Mouse (Mus musculus): Measurements from ENCODE around the gene Angptl2. TPM values are rescaled to one million over a fixed set of nuclear protein-coding genes. Genes with fewer than 3 reads are reported as not detected.

The Angptl2 gene
- total and polyA plus RNA-seq, 3 experiments, result 0.04 to 0.21 TPM; not detected in 1

- no peak for DNase-seq (ENCODE audit: extremely low read depth)
- TF ChIP-seq RCOR1 (conservative IDR thresholded peaks at IDR 0.05; ENCODE audit: low read depth, low read length) (no peak), USF1 (IDR thresholded peaks at IDR 0.05; ENCODE audit: low read depth, low read length) (no peak), ZC3H11A (IDR thresholded peaks at IDR 0.05; ENCODE audit: low read depth, low read length) (no peak), TCF12 (IDR thresholded peaks at IDR 0.05; ENCODE audit: low read depth, low read length) (no peak), ZNF384 (IDR thresholded peaks at IDR 0.05; ENCODE audit: low read depth, low read length) (no peak), ZKSCAN1 (IDR thresholded peaks at IDR 0.05; ENCODE audit: borderline replicate concordance, low read depth, low read length) (no peak), KAT2A (IDR thresholded peaks at IDR 0.05; ENCODE audit: insufficient replicate concordance, low read length) (no peak), POLR2A (IDR thresholded peaks at IDR 0.05; ENCODE audit: low read depth, low read length) (no peak), ELF1 (IDR thresholded peaks at IDR 0.05; ENCODE audit: low read depth, low read length) (no peak), PAX5 (IDR thresholded peaks at IDR 0.05; ENCODE audit: low read length) (no peak), JUND (conservative IDR thresholded peaks at IDR 0.05; ENCODE audit: low read depth, low read length) (no peak), EP300 (IDR thresholded peaks at IDR 0.05; ENCODE audit: low read length) (no peak), MAFK (IDR thresholded peaks at IDR 0.05; ENCODE audit: insufficient replicate concordance, low read length) (no peak), RAD21 (IDR thresholded peaks at IDR 0.05; ENCODE audit: low read depth, low read length) (no peak), MAX (IDR thresholded peaks at IDR 0.05; ENCODE audit: low read length) (no peak), CHD2 (IDR thresholded peaks at IDR 0.05; ENCODE audit: low read length) (no peak), USF2 (conservative IDR thresholded peaks at IDR 0.05; ENCODE audit: low read depth, low read length) (no peak), MAZ (IDR thresholded peaks at IDR 0.05; ENCODE audit: low read depth, low read length) (no peak), HCFC1 (IDR thresholded peaks at IDR 0.05; ENCODE audit: low read depth, low read length) (no peak), CHD1 (IDR thresholded peaks at IDR 0.05; ENCODE audit: low read depth, low read length) (no peak)
- Histone ChIP-seq H3K36me3 (replicated peaks in 1 of 2; ENCODE audit: control insufficient read depth in 1 of 2, insufficient read depth in 1 of 2, low read length in 1 of 2) (peaks cover 0 to 6% of the 10 kb centered on the region in 2 experiments), H3K27me3 (replicated peaks) (no peaks in the 10 kb centered on the region), H3K4me3 (replicated peaks in 1 of 3; ENCODE audit: low read depth in 2 of 3, low read length in 2 of 3, poor library complexity in 1 of 3) (no peak overlapping the region), H3K9ac (ENCODE audit: insufficient read depth, low read depth) (no peak overlapping the region), H3K4me1 (ENCODE audit: control insufficient read depth in 1 of 2, insufficient read depth in 2 of 2) (peaks cover 11 to 15% of the 10 kb centered on the region in 2 experiments; a peak in 3 of 4 replicates), H3K79me2 (replicated peaks; ENCODE audit: control insufficient read depth, extremely low read depth, insufficient read depth, poor library complexity, severe bottlenecking) (no peaks in the 10 kb centered on the region), H3K27ac (ENCODE audit: insufficient read depth, low read depth) (no peak overlapping the region), H3K4me2 (ENCODE audit: insufficient read depth, low read depth, poor library complexity, severe bottlenecking) (no peak overlapping the region), H3K9me3 (replicated peaks; ENCODE audit: low read length) (no peaks in the 10 kb centered on the region)
- in situ Hi-C loops (cut with MboI; ENCODE audit: low pct_ligation_motif_present, low pct_unique_long_range_greater_than_20kb, low sequenced_read_pairs), result no loop called here
- dilution Hi-C loops (cut with MboI; ENCODE audit: extremely low pct_ligation_motif_present, extremely low pct_unique_long_range_greater_than_20kb, low sequenced_read_pairs), result no loop called here
Observed at GRCm38 (mm10) chr2:33270569-33270968, 54.7 kb downstream of the Angptl2 start.

- peaks cover 0 to 6% of the 10 kb centered on the region in 2 experiments for H3K36me3 ChIP-seq (replicated peaks in 1 of 2; ENCODE audit: control insufficient read depth in 1 of 2, insufficient read depth in 1 of 2, low read length in 1 of 2)
- H3K4me3 ChIP-seq (replicated peaks in 1 of 3; ENCODE audit: low read depth in 2 of 3, low read length in 2 of 3, poor library complexity in 1 of 3), result no peak overlapping the region
- no peaks in the 10 kb centered on the region for H3K79me2 ChIP-seq (replicated peaks; ENCODE audit: control insufficient read depth, extremely low read depth, insufficient read depth, poor library complexity, severe bottlenecking)
- H3K4me2 ChIP-seq (ENCODE audit: insufficient read depth, low read depth, poor library complexity, severe bottlenecking), result no peak overlapping the region
- peaks cover 11 to 14% of the 10 kb centered on the region in 2 experiments; a peak in 3 of 4 replicates for H3K4me1 ChIP-seq (ENCODE audit: control insufficient read depth in 1 of 2, insufficient read depth in 2 of 2)
- dilution Hi-C loops (cut with MboI; ENCODE audit: extremely low pct_ligation_motif_present, extremely low pct_unique_long_range_greater_than_20kb, low sequenced_read_pairs), result no loop called here
- H3K27ac ChIP-seq (ENCODE audit: insufficient read depth, low read depth), result no peak overlapping the region
- no peak overlapping the region for H3K9ac ChIP-seq (ENCODE audit: insufficient read depth, low read depth)
- H3K27me3 ChIP-seq (replicated peaks), result no peaks in the 10 kb centered on the region
- no peak for DNase-seq (ENCODE audit: extremely low read depth)
- TF ChIP-seq ZC3H11A (IDR thresholded peaks at IDR 0.05; ENCODE audit: low read depth, low read length), result no peak
- no peak for TF ChIP-seq ZMIZ1 (IDR thresholded peaks at IDR 0.05; ENCODE audit: low read depth, low read length)
- TF ChIP-seq POLR2A (IDR thresholded peaks at IDR 0.05; ENCODE audit: low read depth, low read length), result no peak
- no peak for TF ChIP-seq IRF4 (IDR thresholded peaks at IDR 0.05; ENCODE audit: low read depth, low read length)
- TF ChIP-seq SIN3A (IDR thresholded peaks at IDR 0.05; ENCODE audit: low read length), result no peak
- no peak for TF ChIP-seq POLR2AphosphoS2 (IDR thresholded peaks at IDR 0.05; ENCODE audit: low read depth, low read length)
- no peak for TF ChIP-seq MAZ (IDR thresholded peaks at IDR 0.05; ENCODE audit: low read depth, low read length)
- no peak for TF ChIP-seq NRF1 (IDR thresholded peaks at IDR 0.05; ENCODE audit: low read depth, low read length)
- TF ChIP-seq ZNF384 (IDR thresholded peaks at IDR 0.05; ENCODE audit: low read depth, low read length), result no peak
- no peak for TF ChIP-seq RAD21 (IDR thresholded peaks at IDR 0.05; ENCODE audit: low read depth, low read length)
- no peak for TF ChIP-seq HCFC1 (IDR thresholded peaks at IDR 0.05; ENCODE audit: low read depth, low read length)
- no peak for TF ChIP-seq ETS1 (conservative IDR thresholded peaks at IDR 0.05; ENCODE audit: low read depth, low read length)
- TF ChIP-seq TBP (conservative IDR thresholded peaks at IDR 0.05; ENCODE audit: low read depth, low read length), result no peak
- no peak for TF ChIP-seq RCOR1 (conservative IDR thresholded peaks at IDR 0.05; ENCODE audit: low read depth, low read length)
- H3K9me3 ChIP-seq (replicated peaks; ENCODE audit: low read length), result no peaks in the 10 kb centered on the region
- in situ Hi-C loops (cut with MboI; ENCODE audit: low pct_ligation_motif_present, low pct_unique_long_range_greater_than_20kb, low sequenced_read_pairs), result no loop called here
Observed at GRCm38 (mm10) chr2:33271511-33271910, 55.6 kb downstream of the Angptl2 start.
